Mouse (Mus musculus): ENCODE data around the gene Stac3. TPM values are rescaled to one million over a fixed set of nuclear protein-coding genes. Genes with fewer than 3 reads are reported as not detected.

Gene Stac3
- polyA plus RNA-seq, 1 experiment = 9.8 TPM

DNA sequence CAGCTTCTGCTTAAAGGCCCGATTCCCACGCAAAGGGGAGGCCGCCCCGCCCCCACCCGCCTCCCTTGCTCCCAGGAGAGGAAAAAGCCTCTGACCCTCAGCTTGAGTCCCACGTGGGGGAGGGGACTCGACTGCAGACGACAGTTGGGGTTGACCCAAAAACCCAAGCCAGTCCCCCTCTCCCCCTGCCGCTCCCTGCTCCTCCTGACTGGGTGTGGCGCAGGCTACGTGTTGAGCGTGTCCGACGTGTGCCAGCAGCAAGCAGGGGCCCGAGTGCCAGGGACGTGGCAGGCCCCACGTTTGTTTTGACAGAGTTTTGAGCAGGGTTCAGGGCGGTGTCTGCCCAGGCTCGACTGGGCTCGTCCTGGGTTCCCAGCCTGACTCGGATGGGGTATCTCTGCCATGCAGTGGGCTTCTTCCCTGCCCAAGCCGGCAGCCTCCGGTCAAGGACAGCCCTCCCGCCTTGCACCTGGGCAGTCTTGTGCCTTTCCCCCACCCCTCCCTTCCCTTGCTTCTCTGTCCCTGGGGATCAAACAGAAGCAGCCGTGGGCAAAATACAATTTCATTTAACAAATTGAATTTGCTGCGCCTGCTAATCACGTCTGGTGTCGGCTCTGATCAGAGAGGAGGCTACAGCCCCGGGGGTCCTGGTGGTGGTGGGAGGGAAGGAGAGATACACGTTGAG, 15.2 kb downstream of the Stac3 start:
- peak; percentile 61 for DNase-seq (ENCODE audit: low read depth)
- no peak for TF ChIP-seq POLR2A (IDR thresholded peaks at IDR 0.05; ENCODE audit: borderline replicate concordance, extremely low read depth, insufficient read depth, insufficient read length, poor library complexity, severe bottlenecking)
- no peak for TF ChIP-seq CTCF (IDR thresholded peaks at IDR 0.05; ENCODE audit: borderline replicate concordance, extremely low read depth, insufficient read depth, insufficient read length)

DNA sequence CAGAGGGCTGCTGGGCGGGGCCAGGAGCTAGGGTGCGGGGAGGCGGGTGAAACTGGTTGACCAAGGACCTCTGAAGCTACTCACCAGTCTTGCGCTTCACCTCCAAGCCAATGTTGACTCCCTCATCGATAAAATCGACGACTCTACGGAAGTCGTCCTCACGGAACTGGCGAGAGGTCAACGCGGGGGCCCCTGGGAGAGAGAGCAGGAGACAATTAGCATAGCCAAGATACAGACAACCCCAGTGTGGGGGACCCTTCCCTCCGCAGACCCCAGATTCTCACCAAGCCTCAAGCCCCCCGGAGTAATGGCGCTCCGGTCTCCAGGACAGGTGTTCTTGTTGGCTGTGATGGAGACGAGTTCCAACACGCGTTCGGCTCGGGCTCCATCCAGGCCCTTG, 16.5 kb downstream of the Stac3 start:
- DNase-seq (ENCODE audit: low read depth) = no peak
- TF ChIP-seq CTCF (IDR thresholded peaks at IDR 0.05; ENCODE audit: borderline replicate concordance, extremely low read depth, insufficient read depth, insufficient read length) (no peak), POLR2A (IDR thresholded peaks at IDR 0.05; ENCODE audit: borderline replicate concordance, extremely low read depth, insufficient read depth, insufficient read length, poor library complexity, severe bottlenecking) (no peak)

DNA sequence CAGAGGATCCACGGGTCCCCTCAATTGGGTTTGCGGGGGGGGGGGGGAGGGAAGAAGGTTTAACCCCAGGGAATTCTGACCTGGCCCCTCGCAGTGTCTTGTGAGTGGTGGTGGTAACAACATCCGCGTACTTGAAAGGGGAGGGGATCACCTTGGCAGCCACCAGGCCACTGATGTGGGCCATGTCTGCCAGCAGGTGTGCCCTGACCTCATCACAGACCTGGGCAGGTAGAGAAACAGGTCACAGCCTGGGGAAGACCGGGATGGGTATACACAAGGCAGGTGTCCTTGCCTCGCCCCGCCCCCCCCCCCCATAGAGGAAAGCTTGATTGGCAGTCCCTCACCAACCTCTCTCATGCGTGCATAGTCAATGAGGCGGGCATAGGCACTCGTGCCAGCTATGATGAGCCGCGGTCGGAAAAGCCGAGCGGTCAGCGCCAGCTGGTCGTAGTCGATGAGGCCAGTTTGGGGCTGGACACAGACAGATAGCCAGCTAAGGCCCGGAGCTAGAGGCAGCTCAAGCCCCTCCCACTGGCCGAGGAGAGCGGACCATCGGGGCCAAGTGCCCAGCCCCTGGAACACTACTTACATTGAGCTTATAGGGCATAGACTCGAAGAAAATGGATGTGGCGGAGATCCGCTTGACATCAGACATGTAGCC, 17.7 kb downstream of the Stac3 start:
- TF ChIP-seq POLR2A (IDR thresholded peaks at IDR 0.05; ENCODE audit: borderline replicate concordance, extremely low read depth, insufficient read depth, insufficient read length, poor library complexity, severe bottlenecking) (no peak), CTCF (IDR thresholded peaks at IDR 0.05; ENCODE audit: borderline replicate concordance, extremely low read depth, insufficient read depth, insufficient read length) (no peak)
- DNase-seq (ENCODE audit: low read depth) = no peak

DNA sequence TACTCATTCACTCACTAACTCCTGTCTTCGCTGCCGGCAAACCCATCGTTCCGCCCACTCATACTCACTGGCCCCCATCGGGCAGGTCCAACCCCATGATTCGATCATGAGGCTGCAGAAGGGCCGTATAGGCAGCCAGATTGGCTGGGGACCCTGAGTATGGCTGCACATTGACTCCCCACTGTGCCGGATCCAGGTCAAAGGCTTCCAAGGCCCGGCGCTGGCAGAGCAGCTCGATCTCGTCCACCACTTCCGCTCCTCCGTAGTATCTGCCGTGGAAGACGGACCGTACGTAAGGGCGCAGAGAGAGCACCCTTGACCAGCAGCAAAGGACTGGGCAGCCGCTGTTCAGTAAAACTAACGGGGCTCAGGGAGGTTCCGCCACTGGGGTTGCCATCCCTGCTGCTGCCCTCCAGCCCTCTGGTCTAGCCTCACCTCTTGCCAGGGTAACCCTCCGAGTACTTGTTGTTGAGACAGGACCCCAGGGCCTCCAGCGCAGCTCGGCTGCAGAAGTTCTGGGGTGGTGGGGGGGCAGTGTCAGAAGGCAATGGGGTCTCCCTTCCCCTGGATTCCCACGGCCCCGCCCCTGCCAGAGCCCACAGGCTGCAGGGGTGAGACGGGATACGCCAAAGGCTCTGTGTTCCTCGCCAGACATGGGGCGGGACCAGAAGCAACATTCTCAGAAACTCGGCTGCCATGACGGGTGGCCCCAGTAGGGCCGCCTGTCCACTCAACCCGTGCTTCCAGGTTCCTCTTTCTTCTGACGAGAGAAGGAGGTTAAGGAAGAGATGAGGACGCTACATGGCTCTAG, 18.6 kb downstream of the Stac3 start:
- no peak for TF ChIP-seq POLR2A (IDR thresholded peaks at IDR 0.05; ENCODE audit: borderline replicate concordance, extremely low read depth, insufficient read depth, insufficient read length, poor library complexity, severe bottlenecking)
- no peak for TF ChIP-seq CTCF (IDR thresholded peaks at IDR 0.05; ENCODE audit: borderline replicate concordance, extremely low read depth, insufficient read depth, insufficient read length)
- no peak for DNase-seq (ENCODE audit: low read depth)

DNA sequence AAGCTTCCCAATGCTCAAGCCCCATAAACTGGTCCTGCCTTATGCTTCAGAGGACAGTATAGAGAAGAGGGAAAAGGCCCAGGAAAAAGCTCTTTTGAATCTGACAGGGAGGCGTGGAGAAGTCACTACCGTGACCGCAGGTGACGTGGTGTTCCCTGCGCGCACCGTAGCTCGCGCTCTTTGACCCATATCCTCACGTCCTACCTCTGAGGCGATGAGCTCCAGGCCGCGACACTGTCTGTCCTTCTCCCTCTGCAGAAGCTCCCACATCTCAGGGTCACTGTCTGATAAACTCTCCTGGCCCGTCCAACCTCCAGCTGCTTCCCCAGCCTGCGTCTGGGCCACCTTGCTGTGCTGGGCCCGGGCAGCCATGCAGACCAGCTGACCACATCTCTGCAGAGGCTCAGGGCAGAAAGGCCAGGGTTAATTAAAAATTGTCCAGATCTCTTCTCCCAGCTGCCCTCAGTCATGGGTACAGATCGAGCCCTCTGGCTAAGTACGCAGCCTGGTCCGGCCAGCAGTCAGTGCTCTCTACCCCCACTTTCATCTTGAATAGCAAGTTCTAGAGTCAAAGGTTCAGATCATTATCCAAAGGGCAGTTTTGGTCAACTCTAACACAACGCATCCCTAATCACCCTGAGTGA, 19.4 kb downstream of the Stac3 start:
- DNase-seq (ENCODE audit: low read depth) = no peak
- TF ChIP-seq POLR2A (IDR thresholded peaks at IDR 0.05; ENCODE audit: borderline replicate concordance, extremely low read depth, insufficient read depth, insufficient read length, poor library complexity, severe bottlenecking) (no peak), CTCF (IDR thresholded peaks at IDR 0.05; ENCODE audit: borderline replicate concordance, extremely low read depth, insufficient read depth, insufficient read length) (no peak)

DNA sequence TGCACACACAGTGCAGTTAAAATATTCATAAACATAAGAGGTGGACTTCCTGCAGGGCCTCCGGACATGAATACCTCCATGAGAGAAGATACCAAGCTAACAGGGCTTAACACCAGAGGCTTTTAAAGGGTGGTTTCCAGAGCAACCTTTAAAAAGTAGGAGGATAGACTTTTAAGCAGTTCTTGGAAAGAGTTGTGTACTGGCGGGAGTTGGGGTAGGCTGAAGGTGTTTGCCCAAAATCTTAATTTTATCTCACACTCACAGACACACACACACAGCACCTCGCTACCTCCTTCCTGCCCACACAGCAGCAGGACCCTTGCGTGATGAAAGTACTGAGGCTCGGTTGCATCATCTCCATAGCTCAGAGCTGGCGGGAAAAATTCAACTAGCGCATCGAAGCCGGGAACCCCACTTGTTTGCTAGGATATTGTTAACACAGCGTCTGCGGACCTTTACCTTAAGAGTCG, 20.2 kb downstream of the Stac3 start:
- TF ChIP-seq CTCF (IDR thresholded peaks at IDR 0.05; ENCODE audit: borderline replicate concordance, extremely low read depth, insufficient read depth, insufficient read length) = no peak
- TF ChIP-seq POLR2A (IDR thresholded peaks at IDR 0.05; ENCODE audit: borderline replicate concordance, extremely low read depth, insufficient read depth, insufficient read length, poor library complexity, severe bottlenecking) = no peak

DNA sequence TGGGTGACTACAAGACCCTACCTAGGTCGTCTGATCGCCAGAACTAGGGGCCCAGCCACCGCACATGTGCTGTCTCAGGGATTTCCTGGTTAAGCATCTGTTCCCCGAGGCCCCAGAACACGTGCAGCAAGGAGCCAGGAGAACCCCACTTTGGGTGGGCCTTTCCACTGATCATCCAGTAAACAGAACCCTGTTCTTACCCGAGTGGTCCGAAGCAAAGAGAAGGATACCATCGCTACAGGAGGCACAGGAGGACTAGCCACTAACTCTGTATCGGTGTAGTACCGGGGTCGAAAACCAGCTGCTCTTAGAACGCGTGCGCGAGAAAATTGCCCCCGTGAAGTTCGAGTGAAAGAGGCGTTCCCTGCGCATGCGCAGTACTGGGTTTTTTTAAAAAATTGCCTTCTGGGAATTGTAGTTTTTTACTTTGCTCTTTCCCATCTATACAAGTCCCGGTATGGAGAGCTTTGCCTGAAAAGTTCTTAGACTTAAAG, 20.6 kb downstream of the Stac3 start, which contains the start of gene Shmt2:
Gene Shmt2 (minus strand): TSS at position 357 of the 494 bp plus-strand sequence.
- DNase-seq (ENCODE audit: low read depth) = peak; percentile 97

More for the DNA sequence above, 20.2 kb downstream of the Stac3 start:
- no peak for DNase-seq (ENCODE audit: low read depth)

DNA sequence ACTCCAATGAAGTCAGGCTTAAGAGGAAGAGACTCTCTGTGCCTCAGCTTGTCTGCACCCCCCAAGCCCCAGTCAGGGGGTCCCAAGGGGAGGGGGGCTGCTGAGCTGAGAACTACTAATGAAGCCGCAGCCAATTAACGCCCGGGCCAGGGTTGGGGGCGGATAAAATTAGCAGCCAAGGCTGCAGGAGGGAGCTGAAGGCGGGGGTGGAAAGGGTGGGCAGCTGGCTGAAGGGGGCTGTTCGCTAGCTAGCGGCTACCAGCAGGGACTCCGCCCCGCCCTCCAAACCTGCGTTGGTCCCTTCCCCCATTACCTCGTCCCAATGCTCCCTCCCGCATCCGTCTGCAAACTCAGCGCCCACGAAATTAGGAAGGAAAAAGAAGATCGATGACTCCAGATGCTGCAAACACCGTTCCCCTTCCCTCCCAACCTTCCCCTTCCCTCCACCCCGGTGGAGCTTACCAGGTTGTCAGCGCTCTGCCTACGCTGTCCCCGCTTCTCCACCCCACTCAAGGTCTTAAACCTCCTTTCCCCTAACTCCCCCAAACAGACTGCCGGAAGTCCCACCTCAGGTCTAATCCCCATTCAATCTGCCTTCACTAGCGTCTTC, 23.3 kb downstream of the Stac3 start:
- no peak for TF ChIP-seq CTCF (IDR thresholded peaks at IDR 0.05; ENCODE audit: borderline replicate concordance, extremely low read depth, insufficient read depth, insufficient read length)
- TF ChIP-seq POLR2A (IDR thresholded peaks at IDR 0.05; ENCODE audit: borderline replicate concordance, extremely low read depth, insufficient read depth, insufficient read length, poor library complexity, severe bottlenecking) = no peak
- DNase-seq (ENCODE audit: low read depth) = peak; percentile 82

More for the DNA sequence above, 20.6 kb downstream of the Stac3 start, which contains the start of gene Shmt2:
- TF ChIP-seq POLR2A (IDR thresholded peaks at IDR 0.05; ENCODE audit: borderline replicate concordance, extremely low read depth, insufficient read depth, insufficient read length, poor library complexity, severe bottlenecking) = no peak

DNA sequence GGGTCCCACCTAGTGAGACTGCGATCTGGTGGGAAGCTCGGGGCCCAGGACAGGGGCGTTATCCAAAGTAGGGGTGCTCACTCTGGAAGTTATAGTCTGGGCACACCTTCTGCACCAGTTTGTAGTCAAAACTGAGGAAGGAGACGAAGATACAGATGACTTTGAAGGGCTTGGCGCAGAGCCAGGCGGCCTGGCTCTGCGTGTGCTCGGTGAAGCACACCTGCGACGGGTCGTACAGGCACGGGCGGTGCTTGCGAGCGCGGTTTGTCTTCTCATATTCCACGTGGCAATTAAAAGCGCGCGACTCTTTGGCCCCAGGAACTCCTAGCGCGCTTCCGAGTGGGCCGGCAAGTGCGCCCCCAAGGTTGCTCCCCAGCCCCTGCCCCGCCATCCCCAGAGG, 24.6 kb downstream of the Stac3 start:
- no peak for TF ChIP-seq CTCF (IDR thresholded peaks at IDR 0.05; ENCODE audit: borderline replicate concordance, extremely low read depth, insufficient read depth, insufficient read length)
- TF ChIP-seq POLR2A (IDR thresholded peaks at IDR 0.05; ENCODE audit: borderline replicate concordance, extremely low read depth, insufficient read depth, insufficient read length, poor library complexity, severe bottlenecking) = no peak

DNA sequence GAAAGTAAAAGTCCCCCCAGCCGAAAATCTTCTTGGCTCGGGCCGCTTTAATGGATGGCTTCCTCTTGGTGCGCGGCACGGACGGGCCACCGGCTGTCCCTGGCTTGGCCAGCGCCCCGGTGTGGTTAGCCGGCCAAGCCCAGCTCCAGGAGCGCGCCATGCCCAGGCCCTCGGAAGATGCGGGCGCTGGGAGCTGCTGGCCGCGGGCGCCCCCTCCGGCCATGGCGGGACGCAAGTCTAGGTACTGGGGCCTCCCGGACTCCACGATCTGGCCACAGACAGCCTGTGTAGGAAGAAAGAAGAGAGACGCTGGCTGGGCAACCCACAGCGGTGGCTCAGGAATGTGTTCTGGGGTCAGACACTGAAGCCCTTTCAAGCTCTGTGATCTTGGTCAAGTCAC, 25.2 kb downstream of the Stac3 start:
- TF ChIP-seq POLR2A (IDR thresholded peaks at IDR 0.05; ENCODE audit: borderline replicate concordance, extremely low read depth, insufficient read depth, insufficient read length, poor library complexity, severe bottlenecking) (no peak), CTCF (IDR thresholded peaks at IDR 0.05; ENCODE audit: borderline replicate concordance, extremely low read depth, insufficient read depth, insufficient read length) (0 out of 2 replicates have a peak, but pooled peaks have one; percentile 32)
- peak; percentile 53 for DNase-seq (ENCODE audit: low read depth)

More for the DNA sequence above, 24.6 kb downstream of the Stac3 start:
- DNase-seq (ENCODE audit: low read depth) = no peak
